In the genomic region with DNA sequence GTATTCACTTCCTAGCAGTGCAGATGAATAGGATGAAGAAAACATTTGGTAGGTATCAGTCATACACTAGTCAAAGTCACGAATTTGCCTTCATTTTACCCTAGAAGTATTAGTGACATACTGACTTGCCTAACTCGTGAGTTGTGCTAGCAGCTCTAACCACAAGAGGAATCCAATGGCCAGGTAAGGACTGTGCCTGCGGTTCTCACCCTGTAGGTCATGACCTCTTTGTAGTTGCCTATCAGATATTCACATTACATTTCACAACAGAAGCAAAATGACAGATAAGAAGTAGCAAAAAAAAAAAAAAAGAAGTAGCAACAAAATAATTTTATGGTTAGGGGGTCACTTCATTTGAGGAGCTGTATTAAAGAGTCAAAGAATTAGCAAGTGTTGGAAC, we compare ENCODE assay signal across 26 mouse cellular contexts. TPM values are rescaled to one million over a fixed set of nuclear protein-coding genes. Genes with fewer than 3 reads are reported as not detected.
"Had no signal": no experiment of that assay in that cellular context is flagged by ENCODE, and none has a peak within 500 bp of the region (broad histone marks: within the 10 kb centered on the region; RNA-seq: fewer than 3 reads in every experiment).

No protein-coding gene starts in this region.

- H3K9me3 ChIP-seq: liver, embryonic 15.5 days; lung, embryonic 15.5 days; midbrain, embryonic 12.5 days; midbrain, embryonic 15.5 days; neural tube, embryonic 12.5 days; neural tube, embryonic 15.5 days; stomach, embryonic 15.5 days had no signal

- H3K36me3 ChIP-seq: liver, embryonic 15.5 days; lung, embryonic 15.5 days; midbrain, embryonic 12.5 days; midbrain, embryonic 15.5 days; neural tube, embryonic 12.5 days; neural tube, embryonic 15.5 days; stomach, embryonic 15.5 days had no signal

- H3K27me3 ChIP-seq: liver, embryonic 15.5 days; lung, embryonic 15.5 days; midbrain, embryonic 12.5 days; midbrain, embryonic 15.5 days; neural tube, embryonic 12.5 days; neural tube, embryonic 15.5 days; stomach, embryonic 15.5 days had no signal

- DNase-seq: kidney, adult 18-20 months; kidney, adult 9 months; kidney, postnatal 14 days; layer of hippocampus, adult 9-11 months; layer of hippocampus, postnatal 36 days; lung, adult 18-20 months; lung, postnatal 14 days; lung, postnatal 4 days; right cerebral cortex, adult 18-20 months; right cerebral cortex, postnatal 25 days; spleen, adult 18-20 months; thymus, postnatal 25 days had no signal

- H3K4me2 ChIP-seq: liver, embryonic 11.5 days; liver, embryonic 15.5 days; lung, embryonic 15.5 days; midbrain, embryonic 12.5 days; midbrain, embryonic 15.5 days; neural tube, embryonic 12.5 days; neural tube, embryonic 15.5 days; stomach, embryonic 15.5 days had no signal

- H3K4me3 ChIP-seq: layer of hippocampus, adult 2 months; left cerebral cortex, adult 2 months; liver, embryonic 15.5 days; lung, embryonic 15.5 days; midbrain, embryonic 12.5 days; midbrain, embryonic 15.5 days; neural tube, embryonic 12.5 days; neural tube, embryonic 15.5 days; stomach, embryonic 15.5 days had no signal

- H3K9ac ChIP-seq: liver, embryonic 15.5 days; lung, embryonic 15.5 days; midbrain, embryonic 12.5 days; midbrain, embryonic 15.5 days; neural tube, embryonic 12.5 days; neural tube, embryonic 15.5 days; stomach, embryonic 15.5 days had no signal

- H3K27ac ChIP-seq: layer of hippocampus, adult 2 months; left cerebral cortex, adult 2 months; liver, embryonic 15.5 days; lung, embryonic 15.5 days; midbrain, embryonic 12.5 days; midbrain, embryonic 15.5 days; neural tube, embryonic 12.5 days; neural tube, embryonic 15.5 days; stomach, embryonic 15.5 days had no signal

- H3K4me1 ChIP-seq: liver, embryonic 15.5 days; lung, embryonic 15.5 days; midbrain, embryonic 12.5 days; midbrain, embryonic 15.5 days; neural tube, embryonic 12.5 days; neural tube, embryonic 15.5 days; stomach, embryonic 15.5 days had no signal

- ATAC-seq: midbrain, embryonic 15.5 days had no signal

RNA-seq across cellular contexts. Expression of gene Khdc1a, which starts 45.3 kb away (rescaled TPM):
- polyA plus RNA-seq: kidney, embryonic 16.5 days; large intestine, adult 2 months; limb, embryonic 11.5 days; limb, embryonic 14.5 days; liver, embryonic 11.5 days; liver, embryonic 15.5 days; midbrain, embryonic 12.5 days; midbrain, embryonic 15.5 days; neural tube, embryonic 12.5 days; neural tube, embryonic 15.5 days; stomach, embryonic 15.5 days had no signal
